Mouse (Mus musculus) adrenal gland, postnatal 14 days (tissue): Measurements from ENCODE around the gene Efna2. TPM values are rescaled to one million over a fixed set of nuclear protein-coding genes. Genes with fewer than 3 reads are reported as not detected.

ENCODE experiments used
- DNase-seq: peaks from one replicate; pipeline ENCODE4 v3.0.0; 2021; ENCODE audit warnings: mixed read lengths
- total RNA-seq: library from RNA; stranded (reverse); gene quantifications from 2 replicates; pipeline ENCODE4 v1.2.3, GENCODE M21; 2021

The Efna2 gene
- total RNA-seq, 1 experiment from 2014 or later, result 3.1 TPM

DNA sequence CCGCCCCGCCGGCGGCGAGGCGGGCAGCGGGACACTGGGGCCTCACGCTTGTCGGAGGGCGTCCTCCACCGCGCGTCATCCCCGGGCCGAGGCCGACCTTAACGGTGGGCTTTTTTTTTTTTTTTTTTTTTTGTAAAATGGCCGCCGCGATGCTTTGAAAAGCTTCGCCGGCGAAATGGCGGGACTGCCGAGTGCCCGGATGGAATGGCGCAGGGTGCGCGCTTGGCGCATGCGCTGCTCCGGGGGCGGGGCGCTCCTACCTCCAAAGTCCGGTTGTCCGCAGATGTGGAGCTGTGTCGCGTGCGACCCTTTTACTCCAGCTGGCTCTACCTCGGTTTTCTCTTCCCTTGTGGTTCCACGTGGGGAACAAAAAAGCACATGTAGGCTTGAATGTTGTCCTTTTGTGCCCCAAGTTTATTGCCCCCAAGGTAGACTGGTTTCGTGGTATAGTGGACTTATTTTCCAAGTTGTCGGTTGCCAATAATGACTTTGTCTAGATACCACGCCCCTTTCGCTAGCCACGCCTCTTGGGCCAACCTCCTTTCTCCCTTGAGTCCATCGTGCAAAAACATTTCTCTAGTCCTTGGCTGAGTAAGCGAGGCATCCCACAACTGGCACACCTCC, 11.1 kb upstream of the Efna2 start:
- peak; percentile 97 for DNase-seq

DNA sequence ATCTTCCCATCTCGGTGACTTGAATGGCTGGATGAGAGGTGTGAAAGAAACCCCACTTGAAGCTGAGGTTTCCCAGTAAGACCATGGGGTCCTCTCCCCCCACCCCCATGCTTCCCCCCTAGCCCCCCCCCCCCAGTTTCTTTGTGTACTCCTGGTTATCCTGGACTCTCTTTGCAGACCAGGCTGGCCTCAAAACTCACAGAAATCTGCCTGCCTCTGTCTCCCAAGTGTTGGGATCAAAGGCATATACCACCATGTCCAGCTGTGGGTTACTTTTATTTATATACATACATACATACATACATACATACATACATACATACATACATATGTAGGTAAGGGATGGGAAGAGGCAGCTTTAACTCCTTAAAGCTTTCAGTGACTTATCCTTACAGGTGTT, 10.2 kb upstream of the Efna2 start:
- no peak for DNase-seq

DNA sequence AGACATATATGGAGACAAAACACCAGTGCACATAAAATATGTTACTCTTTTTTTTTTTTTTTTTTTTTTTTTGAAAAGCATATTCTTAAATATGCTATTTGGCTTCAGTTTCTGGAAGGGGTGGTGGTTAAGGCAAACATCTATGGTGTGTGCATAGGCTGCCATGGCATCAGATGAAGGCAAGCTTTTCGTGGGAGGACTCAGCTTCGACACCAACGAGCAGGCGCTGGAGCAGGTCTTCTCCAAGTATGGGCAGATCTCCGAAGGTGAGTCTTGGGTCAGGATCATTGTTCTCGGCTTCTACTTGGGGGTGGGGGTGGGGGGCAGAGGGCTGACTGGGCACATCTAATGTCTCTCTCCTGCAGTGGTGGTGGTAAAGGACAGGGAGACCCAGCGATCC, 9.6 kb upstream of the Efna2 start:
- DNase-seq, result no peak

DNA sequence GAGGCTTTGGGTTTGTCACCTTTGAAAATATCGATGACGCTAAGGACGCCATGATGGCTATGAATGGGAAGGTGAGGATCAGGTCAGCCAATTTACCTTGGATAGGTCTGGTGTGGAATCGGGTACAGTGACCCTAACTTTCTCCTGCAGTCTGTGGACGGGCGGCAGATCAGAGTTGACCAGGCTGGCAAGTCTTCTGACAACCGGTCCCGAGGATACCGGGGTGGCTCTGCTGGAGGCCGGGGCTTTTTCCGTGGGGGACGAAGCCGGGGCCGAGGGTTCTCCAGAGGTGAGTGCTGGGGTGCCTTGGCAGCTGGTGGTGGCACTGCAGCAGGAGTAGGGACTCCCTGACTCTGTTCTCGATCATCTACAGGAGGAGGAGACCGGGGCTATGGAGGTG, 9.2 kb upstream of the Efna2 start:
- DNase-seq, result no peak

DNA sequence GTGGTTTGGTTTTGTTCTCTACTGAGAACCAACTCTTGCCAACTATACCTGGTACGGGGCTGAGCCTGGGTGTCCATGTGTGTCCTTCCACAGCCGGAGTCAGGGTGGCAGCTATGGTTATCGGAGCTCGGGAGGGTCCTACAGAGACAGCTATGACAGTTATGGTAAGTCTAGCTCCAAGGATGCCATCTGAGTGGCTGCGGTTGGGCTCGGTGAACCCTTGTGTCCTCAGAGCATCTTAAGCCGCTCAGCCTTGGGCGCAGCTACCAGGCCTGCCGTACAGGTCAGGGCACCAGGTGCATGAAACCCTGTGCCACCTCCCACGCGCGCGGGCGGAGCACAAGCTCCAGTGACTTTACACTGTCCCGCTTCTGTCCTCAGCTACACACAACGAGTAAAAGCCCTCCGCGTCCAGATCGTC, 8.7 kb upstream of the Efna2 start:
- DNase-seq, result no peak

DNA sequence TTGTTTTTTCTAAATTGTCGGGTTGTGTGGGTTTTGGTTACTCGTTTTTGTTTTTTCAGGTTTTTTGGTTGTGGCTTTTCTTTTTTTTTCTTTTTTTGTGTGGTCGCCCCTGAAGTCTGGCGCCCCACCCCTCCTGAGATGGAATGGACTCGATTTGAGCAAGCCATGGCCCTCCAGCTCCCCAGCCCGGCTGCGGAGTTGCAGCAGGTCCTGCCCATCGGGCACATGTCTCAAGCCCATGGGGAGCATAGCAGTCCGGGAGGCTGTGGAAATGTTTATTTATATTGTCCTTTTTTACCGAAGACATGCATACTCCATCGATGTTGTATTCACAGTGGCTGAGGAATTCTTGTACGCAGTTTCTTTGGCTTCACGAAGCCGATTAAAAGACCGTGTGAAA, 8.0 kb upstream of the Efna2 start:
- no peak for DNase-seq

DNA sequence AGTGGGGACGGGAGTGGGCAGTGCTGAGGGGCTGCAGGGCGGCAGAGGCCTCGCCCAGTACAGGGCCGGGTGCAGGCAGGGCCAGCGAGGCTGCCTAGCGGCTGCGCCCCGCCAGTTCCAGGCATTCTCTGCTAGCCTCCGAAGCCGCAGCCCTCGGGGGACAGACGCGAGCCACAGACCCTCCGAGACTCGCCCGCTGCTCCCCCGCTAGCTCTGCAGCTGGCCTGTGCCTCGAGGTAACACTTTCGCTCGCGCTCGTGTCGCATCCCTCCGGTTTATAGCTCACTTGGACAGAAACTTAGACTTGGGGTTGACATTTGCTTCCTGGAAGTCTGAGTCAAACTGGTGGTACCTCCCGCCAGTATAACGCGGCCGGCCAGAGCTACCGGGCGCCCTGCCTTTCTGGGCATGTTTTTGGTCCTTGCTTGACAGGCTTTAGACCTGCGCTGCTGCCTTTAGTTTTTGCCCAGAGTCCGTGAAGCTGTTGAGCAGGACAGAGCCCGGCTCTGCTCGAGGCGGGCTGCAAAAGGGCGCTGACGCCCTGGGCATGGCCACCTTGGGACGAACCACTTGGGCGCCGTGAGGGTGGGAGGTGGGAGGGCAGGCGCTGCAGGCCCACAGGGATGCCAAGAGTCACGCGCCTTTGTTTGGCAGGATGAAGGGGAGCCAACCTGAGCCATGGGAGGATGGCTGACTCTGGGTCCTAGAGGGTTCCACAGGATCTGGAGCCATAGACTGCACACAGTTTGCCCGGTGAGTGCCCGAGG, 7.3 kb upstream of the Efna2 start:
- peak; percentile 63 for DNase-seq

DNA sequence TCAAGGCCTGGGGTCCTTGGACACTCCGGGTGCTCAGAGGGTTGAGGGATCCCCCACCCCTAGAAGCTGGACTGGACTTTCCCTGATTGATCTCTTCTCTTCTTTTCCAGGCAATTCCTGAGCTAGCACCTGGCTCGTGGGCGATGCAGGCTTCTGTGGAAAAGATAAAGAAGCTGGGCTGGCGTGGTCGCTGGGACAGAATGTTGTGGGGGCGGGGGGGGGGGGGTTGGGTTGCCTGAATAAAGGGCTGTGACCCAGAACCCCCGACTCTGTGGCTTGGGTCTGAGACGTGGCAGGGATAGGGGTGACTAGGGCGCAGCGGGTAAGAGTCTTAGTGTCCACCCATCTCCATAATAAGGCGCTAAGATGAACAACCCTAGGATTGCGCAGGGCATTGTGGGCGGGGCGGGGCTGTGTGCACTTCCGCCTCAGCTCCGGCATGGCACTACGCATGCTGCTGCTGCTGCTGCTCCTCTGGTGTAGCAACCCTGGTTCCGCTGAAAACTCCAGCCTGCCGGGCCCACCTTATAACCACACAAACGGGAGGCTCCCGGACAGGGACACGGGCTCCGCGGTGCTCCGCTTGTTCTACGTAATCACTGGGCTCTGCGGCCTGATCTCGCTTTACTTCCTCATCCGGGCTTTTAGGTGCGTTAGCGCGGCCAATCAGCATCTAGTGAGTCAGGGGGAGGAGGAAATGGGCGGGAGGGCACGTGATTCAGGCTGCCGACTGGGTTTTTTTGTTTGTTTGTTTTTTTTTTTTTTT, 6.6 kb upstream of the Efna2 start, which contains the start of gene 1600002K03Rik:
Gene 1600002K03Rik, plus strand, starts transcription at position 418 of the 766 bp plus-strand sequence.
- DNase-seq, result peak; percentile 93

DNA sequence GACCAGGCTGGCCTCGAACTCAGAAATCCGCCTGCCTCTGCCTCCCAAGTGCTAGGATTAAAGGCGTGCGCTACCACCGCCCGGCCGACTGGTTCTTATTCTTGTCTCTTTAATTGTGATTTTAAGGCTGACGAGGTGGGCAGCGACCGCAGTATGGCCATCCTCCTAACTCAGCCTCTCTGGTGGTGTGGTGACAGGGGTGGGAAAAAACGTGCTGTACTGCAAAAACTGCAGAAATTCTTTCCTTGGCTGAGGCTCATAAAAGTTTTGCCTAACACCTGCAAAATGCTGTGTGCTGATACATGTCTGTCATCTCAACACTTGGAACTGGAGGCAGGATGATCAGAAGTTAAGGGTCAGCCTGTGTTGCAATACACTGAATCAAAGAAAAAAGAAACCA, 5.9 kb upstream of the Efna2 start:
- DNase-seq, result no peak

DNA sequence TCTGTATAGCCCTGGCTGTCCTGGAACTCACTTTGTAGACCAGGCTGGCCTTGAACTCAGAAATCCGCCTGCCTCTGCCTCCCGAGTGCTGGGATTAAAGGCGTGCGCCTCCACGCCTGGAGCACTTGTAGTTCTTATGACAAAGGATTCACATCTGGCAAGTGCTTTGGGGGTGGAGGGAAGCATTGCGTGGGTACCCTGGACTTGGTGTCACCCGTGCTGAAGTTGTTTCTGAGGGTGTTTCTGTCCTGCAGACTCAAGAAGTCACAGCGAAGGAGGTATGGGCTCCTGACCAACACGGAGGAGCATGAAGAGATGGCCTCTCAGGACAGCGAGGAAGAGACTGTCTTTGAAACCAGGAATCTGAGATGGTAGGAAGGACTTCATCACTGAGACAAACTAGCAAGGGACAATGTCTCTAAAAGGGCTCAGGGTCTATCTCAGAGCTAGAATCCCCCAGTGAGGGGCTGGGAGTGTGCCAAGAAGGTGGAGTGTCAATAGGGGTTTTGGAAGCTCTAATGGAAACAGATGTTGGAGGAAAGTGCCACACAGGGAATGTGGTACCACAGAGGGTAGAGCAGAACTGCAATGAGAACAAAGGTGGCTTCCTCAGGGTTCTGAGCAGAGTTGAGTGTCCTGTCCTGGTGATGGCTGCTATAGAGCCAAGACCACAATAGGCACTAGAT, 5.2 kb upstream of the Efna2 start:
- DNase-seq, result no peak

DNA sequence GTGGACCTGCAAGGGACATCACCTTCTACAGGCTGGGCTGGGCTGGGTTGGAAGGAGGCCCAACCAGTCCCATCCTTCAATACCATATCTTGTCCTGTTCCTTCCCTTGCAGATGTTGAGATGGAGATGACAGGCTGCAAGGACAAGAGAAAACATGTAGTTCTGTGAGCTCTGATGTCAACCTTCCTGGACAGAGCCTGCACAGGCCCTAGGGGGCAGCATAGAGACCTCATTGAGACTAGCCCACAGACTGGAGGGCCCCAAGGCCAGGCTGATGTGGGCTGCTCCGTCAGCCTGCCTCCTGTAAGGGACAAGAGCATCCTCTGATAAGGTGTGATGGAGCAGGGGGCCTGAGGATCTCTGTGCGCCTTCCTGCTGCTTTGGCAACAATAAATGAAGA, 4.6 kb upstream of the Efna2 start:
- peak; percentile 65 for DNase-seq

DNA sequence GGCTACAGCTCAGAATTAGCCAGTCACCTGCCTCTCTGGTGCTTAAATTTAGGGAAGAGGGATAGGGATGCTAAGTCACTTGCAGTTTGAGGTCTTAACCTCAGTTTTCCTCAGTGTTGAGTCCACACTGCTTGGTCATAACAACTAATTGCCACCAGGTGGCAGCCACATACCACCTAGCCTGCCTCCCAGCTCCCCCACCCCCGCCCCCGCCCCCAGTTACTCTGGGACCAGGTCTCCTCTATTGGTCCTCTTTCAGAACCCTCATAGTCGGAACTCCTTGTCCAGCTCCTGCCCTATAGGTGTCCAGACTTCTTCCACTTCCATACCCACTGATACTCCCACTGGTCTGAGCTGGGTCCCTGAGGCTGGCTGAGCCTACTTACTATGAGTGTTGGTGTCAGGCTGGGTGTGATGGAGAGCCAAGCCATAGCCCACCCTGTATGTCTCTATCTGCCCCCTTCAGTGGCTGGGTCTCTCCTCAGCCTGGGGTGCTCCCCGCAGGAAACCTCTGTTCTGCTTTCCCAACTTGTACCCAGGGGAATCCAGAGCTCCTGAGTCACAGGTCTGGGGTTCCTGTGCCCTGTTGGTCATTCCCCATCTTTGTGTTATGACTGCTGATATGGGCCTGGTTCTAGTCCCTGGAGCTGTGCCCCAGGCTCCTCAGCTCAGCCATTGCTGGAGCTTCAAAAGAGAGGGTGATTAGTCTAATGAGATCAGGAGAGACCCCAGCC, 3.6 kb upstream of the Efna2 start:
- peak; percentile 54 for DNase-seq

DNA sequence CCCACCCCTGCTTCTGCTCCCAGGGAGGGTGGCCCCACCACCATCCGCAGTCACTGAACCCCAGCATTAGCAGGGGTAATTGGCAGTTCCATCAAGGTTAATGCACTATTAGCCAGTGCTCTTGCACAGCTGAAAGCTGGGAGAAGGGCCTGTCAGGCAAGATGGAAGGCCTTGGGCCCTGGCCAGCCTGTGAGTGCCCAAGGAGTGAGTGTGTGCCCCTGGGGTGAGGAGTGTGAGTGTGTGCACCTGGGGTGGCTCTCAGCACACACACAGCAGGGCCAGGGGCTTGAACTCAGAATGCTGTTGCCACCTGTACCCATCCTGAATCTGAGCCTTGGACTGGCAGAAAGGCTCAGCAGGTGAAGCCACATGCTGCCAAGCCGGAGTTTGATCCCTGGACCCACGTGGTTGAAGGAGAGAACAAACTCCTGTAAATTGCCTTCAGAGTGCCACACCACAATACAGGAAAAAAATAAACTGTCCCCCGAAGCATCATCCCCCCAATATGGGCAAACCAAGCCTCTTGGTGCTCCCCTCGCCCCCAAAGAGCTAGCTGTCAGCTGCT, 2.9 kb upstream of the Efna2 start:
- peak; percentile 72 for DNase-seq

DNA sequence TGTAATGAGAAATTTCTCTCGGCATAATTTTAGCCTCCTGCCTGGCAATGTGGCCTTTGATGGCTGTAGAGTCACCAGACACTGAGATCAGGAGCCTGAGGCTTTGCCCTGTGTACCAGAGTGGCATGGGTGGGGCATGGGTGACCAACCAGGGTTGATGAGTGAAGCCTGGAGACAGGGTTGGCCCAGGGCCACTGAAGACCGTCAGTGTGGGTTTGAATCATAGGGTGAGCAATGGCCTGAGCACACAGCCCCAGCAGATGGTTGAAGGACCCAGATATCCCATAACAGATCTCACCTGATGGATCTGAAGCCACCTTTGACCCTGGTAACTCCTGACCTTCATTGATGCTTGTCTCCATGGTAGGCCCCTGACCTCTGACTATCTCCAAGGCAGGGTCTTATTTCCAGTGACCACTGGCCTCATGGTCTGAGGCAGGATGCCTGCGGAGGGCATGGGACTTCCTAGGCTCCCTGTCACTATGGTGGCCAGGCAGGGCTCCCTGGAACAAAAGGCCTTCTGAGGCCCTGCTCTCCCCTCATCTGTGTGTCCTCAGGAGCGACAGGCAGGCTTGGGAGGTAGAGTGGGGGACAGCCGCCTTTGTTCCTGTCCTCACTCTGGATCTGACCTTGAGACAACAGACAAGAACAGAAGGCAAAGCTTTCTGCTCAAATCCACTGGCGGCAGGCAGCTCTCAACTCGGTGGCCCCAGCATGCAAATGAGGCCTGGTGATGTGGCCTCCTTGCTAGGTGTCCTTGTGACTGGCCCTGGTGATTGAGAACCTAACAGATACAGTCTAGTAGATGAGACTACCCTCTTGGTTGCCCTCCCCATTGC, 1.6 kb upstream of the Efna2 start:
- peak; percentile 88 for DNase-seq

DNA sequence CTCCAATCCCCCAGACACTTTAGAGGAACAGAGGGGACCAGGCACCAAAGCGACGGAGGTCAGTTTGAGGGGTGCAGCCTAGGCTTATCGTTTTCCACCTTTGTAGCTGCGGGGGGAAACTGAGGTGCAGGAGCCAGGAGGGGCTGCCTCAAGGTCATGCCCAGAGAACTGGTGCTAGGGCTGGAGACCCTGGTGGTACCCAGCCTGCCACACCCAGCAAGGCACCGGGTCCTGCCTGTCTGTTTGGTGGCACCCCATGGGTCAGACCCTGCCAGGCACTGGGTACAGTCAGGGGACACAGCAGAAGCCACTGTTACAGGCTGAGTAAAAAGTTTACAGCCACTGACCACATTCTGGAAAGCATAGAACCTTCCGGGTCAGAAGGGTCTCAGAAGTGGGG, 1.0 kb downstream of the Efna2 start:
- no peak for DNase-seq

DNA sequence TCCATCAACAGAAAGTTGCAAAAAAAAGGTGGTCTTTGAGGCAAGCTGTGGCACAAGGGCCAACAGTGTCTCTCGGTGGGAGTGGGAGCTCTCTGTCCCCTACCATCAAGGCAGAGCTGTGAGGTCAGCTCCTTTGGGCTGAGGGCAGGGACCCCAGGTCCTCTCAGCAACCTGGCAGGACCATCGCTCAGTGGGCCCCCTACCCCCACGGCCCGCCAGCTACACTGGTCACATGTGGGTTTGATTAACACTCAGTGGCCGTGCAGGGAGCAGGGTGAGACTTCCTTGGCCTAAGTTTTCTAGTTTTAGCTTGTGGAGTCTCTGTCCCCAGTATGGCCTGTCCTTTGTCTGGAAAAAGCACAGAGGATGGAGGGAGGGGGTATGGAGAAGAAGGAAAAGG, 1.5 kb downstream of the Efna2 start:
- DNase-seq, result no peak

DNA sequence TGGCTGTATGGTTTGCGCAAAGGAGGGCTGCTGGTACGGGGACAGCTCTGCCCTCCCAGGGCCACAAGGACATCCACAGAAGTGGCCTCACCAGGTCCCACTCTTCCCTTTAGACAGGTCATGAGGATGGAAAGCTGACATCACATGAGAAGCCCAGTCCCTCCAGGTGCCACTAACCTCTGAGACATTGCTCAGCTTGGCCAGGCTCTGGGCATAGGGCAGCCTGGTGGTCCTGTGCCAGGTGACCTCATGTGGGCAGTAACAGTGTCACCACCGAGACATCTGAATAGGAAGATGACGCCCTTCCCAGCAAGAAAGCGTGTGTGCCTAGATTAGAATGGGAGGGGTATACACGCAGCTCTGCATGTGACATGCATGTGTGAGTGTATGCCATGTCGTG, 3.3 kb downstream of the Efna2 start:
- no peak for DNase-seq

DNA sequence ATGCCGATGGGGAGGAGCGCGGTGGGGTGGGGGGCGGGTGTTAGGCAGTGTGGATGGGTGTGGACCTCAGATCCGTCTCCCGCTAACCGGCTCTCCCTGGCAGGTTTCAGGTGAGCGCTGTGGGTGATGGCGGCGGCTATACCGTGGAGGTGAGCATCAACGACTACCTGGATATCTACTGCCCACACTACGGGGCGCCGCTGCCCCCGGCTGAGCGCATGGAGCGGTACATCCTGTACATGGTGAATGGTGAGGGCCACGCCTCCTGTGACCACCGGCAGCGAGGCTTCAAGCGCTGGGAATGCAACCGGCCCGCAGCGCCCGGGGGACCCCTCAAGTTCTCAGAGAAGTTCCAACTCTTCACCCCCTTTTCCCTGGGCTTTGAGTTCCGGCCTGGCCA, 7.4 kb downstream of the Efna2 start:
- no peak for DNase-seq

DNA sequence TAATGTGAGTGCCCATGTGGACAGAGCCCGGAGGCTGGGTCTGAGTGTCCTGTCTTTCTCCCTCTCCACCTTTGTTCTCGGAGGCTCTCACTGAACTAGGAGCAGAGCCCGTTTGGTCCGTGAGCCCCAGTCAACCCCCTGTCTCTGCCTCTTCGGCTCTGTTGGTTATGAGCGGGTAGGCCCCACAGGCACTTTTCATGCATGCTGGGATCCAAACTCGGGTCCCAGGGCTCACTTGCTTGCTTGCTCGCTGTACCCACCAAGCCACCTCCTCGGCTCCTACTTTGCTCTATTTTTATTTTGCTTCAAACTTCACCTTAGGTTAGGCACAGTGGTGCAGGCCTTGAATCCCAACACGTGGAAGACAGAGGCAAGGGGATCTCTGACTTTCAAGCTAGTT, 8.5 kb downstream of the Efna2 start:
- no peak for DNase-seq

DNA sequence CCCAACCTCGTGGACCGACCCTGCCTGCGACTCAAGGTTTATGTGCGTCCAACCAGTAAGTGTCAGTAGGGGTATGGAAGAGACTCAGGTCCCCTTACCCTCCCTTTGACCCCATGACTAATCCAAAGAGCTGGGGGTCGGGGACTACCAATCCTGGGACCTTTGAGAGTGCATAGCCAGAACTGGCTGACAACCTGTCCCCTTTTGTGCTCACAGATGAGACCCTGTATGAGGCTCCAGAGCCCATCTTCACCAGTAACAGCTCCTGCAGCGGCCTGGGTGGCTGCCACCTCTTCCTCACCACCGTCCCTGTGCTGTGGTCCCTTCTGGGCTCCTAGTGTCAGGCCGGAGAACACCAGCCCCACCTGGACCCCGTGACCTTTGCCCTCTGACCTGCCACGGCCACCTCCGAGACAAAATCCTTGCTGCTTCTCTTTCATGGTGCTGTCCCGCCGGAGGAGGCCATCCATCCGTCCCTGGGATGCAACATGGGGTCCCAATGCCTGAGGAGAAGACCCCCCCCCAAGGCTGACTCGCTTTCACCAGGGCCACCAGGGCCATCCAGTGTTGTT, 9.3 kb downstream of the Efna2 start:
- no peak for DNase-seq
